In the genomic region with DNA sequence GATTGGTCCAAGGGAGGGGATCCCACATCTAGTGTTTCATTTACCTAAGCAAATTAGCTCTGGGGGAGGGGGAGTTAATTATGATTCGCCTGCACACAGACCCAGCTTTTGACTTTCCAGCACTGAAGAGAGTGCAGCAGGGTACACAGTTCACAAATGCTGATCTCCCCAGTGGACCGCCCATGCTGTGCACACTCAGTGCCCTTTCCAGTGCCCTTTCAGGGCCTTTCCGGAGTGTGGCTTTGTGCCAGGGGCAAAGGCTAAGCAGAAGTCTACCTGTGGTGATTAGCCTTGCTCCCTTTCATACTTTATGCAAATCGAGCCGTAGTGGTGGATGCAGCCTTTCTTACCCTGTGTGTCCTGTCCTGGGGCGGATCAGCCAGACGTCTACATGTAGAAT, we compare ENCODE assay signal across 10 mouse cellular contexts. TPM values are rescaled to one million over a fixed set of nuclear protein-coding genes. Genes with fewer than 3 reads are reported as not detected.
DNase-seq lines count a peak whose midpoint lies in the region; ATAC-seq and TF ChIP-seq lines count a peak whose summit lies in the region.
"Had no signal": no experiment of that assay in that cellular context is flagged by ENCODE, and none has a peak within 500 bp of the region (broad histone marks: within the 10 kb centered on the region; RNA-seq: fewer than 3 reads in every experiment).

No protein-coding gene starts in this region.

- H3K9me3 ChIP-seq in neural tube, embryonic 11.5 days (ENCODE audit: control insufficient read depth, low read length): no peaks in the 10 kb centered on the region
- H3K9me3 ChIP-seq in forebrain, embryonic 16.5 days (ENCODE audit: control insufficient read depth, low read length): no peaks in the 10 kb centered on the region

- H3K9ac ChIP-seq in neural tube, embryonic 11.5 days (ENCODE audit: low read length): no peak overlapping the region
- 0 out of 2 replicates have a peak overlapping the region, but pooled peaks have one; percentile 30 for H3K9ac ChIP-seq in forebrain, embryonic 16.5 days (replicated peaks; ENCODE audit: low read depth, low read length)

- peak; percentile 26 for DNase-seq in neural tube, embryonic 11.5 days (ENCODE audit: low spot score)
- DNase-seq in neural tube, embryonic 10.5 days (ENCODE audit: extremely low spot score, low spot score): no peak
- peak; percentile 60 to 74 for DNase-seq in kidney, postnatal 36 days
- no peak for DNase-seq in gastrocnemius, adult 8-10 months (ENCODE audit: low spot score in 2 of 2)
- DNase-seq in urinary bladder, adult 18-20 months (ENCODE audit: low spot score in 2 of 2): no peak
- DNase-seq: lung, postnatal 10 days had no signal

- H3K27me3 ChIP-seq in neural tube, embryonic 11.5 days (ENCODE audit: control insufficient read depth, insufficient read depth, low read length): no peaks in the 10 kb centered on the region
- H3K27me3 ChIP-seq in forebrain, embryonic 16.5 days (replicated peaks; ENCODE audit: control insufficient read depth, insufficient read depth, low read length): no peaks in the 10 kb centered on the region

- no peaks in the 10 kb centered on the region for H3K36me3 ChIP-seq in neural tube, embryonic 11.5 days (ENCODE audit: control insufficient read depth, insufficient read depth, low read length)
- H3K36me3 ChIP-seq in forebrain, embryonic 16.5 days (ENCODE audit: control insufficient read depth, insufficient read depth): no peaks in the 10 kb centered on the region

- H3K4me1 ChIP-seq in neural tube, embryonic 11.5 days (ENCODE audit: control insufficient read depth, insufficient read depth, low read length): peaks cover 27% of the 10 kb centered on the region
- H3K4me1 ChIP-seq in forebrain, embryonic 16.5 days (replicated peaks; ENCODE audit: control insufficient read depth, insufficient read depth, low read length): peaks cover 42% of the 10 kb centered on the region
- H3K4me1 ChIP-seq in olfactory bulb, adult 2 months (ENCODE audit: control insufficient read depth, insufficient read depth, low read length): peaks cover 16% of the 10 kb centered on the region

- H3K4me3 ChIP-seq in neural tube, embryonic 11.5 days (ENCODE audit: low read depth, low read length): no peak overlapping the region
- H3K4me3 ChIP-seq in forebrain, embryonic 16.5 days (replicated peaks; ENCODE audit: low read length): no peak overlapping the region
- H3K4me3 ChIP-seq in olfactory bulb, adult 2 months (ENCODE audit: insufficient read depth, low read depth, low read length): no peak overlapping the region

- H3K4me2 ChIP-seq in neural tube, embryonic 11.5 days (ENCODE audit: low read depth): no peak overlapping the region
- H3K4me2 ChIP-seq in forebrain, embryonic 16.5 days (ENCODE audit: low read length): no peak overlapping the region

- WGBS in neural tube, embryonic 11.5 days: 34% methylated on average over 7 of the region's 7 CpGs
- 17% methylated on average over 7 of the region's 7 CpGs for WGBS in forebrain, embryonic 16.5 days
- WGBS in olfactory bulb, adult 2 months: 42% methylated on average over 7 of the region's 7 CpGs

- no peak for TF ChIP-seq CTCF in olfactory bulb, adult 2 months (IDR thresholded peaks at IDR 0.05; ENCODE audit: insufficient read depth, low read depth, low read length)

- no peak for TF ChIP-seq POLR2A in olfactory bulb, adult 2 months (IDR thresholded peaks at IDR 0.05; ENCODE audit: insufficient read depth, low read depth, low read length)

- H3K27ac ChIP-seq in neural tube, embryonic 11.5 days (ENCODE audit: low read depth, low read length): peak overlapping the region; percentile 64
- no peak overlapping the region for H3K27ac ChIP-seq in forebrain, embryonic 16.5 days (ENCODE audit: low read length)
- peak overlapping the region; percentile 16; the same call in 1 of the 2 replicates for H3K27ac ChIP-seq in olfactory bulb, adult 2 months (ENCODE audit: insufficient read depth, low read depth, low read length)

- peak; percentile 43 for ATAC-seq in neural tube, embryonic 11.5 days (ENCODE audit: insufficient read depth, low FRiP score, low TSS enrichment)
- ATAC-seq in forebrain, embryonic 16.5 days: no peak
- ATAC-seq in erythroblast, adult 5-6 weeks (replicated peaks; ENCODE audit: low FRiP score, poor library complexity, severe bottlenecking): no peak

RNA-seq across cellular contexts. Expression of a gene that starts 51.2 kb away (rescaled TPM):
- not detected in 2 replicates for polyA plus RNA-seq in neural tube, embryonic 11.5 days (2014; fragmentation: Nextera tagmentation; extraction: Ambion mirVana)
- not detected in 2 replicates for polyA plus RNA-seq in forebrain, embryonic 16.5 days (2015; fragmentation: Nextera tagmentation; extraction: Ambion mirVana)
- polyA plus RNA-seq in olfactory bulb, adult 2 months (2012; ENCODE audit: insufficient read depth, insufficient read length, low replicate concordance, missing spikeins): not detected in 2 replicates
- total RNA-seq in gastrocnemius, adult 8-10 months (2022): not detected
- total RNA-seq in erythroblast, adult 5-6 weeks (2015; ENCODE audit: low replicate concordance): not detected in 2 replicates
- not detected in 2 replicates for total RNA-seq in erythroblast, adult 5-6 weeks (2017; ENCODE audit: low replicate concordance)
- polyA plus RNA-seq: large intestine, adult 2 months had no signal

Comparison
In these comparisons a context has a peak if more than half of its experiments do, and no peak if none do; other contexts are left out.
1. DNase-seq: peak in neural tube, embryonic 11.5 days (single experiment) and kidney, postnatal 36 days (2 of 2); none in neural tube, embryonic 10.5 days (single experiment), gastrocnemius, adult 8-10 months (0 of 2) and urinary bladder, adult 18-20 months (0 of 2).